Mouse (Mus musculus) retina, postnatal 7 days (tissue): ENCODE data around the gene Nr0b2.
A peak's percentile ranks its signal among the peaks of the same experiment; 100 is the strongest.

Experiments
- DNase-seq: peaks from one replicate; pipeline ENCODE4 v3.0.0-alpha.2; 2012; ENCODE audit warnings: low read depth, low spot score

Gene Nr0b2

GRCm38 (mm10) chr4:133561622-133562021 lies 8.4 kb downstream of the Nr0b2 start:
- no peak for DNase-seq

GRCm38 (mm10) chr4:133563123-133563571 lies 10.0 kb downstream of the Nr0b2 start:
- DNase-seq, result no peak

GRCm38 (mm10) chr4:133567251-133567650 lies 14.1 kb downstream of the Nr0b2 start:
- no peak for DNase-seq

GRCm38 (mm10) chr4:133569291-133570065 lies 16.3 kb downstream of the Nr0b2 start:
- DNase-seq, result no peak

- DNase-seq, result no peak
These were observed 16.9 kb downstream of the Nr0b2 start for GRCm38 (mm10) chr4:133570066-133570466.

- DNase-seq, result peak; percentile 90
These were observed 21.1 kb downstream of the Nr0b2 start, which contains the start of gene Gpatch3 for GRCm38 (mm10) chr4:133574070-133574842. Gene Gpatch3, plus strand, starts transcription at chr4:133574745.

GRCm38 (mm10) chr4:133574843-133575202 lies 21.6 kb downstream of the Nr0b2 start:
- no peak for DNase-seq

- no peak for DNase-seq
These were observed 24.8 kb downstream of the Nr0b2 start for GRCm38 (mm10) chr4:133577983-133578382.

GRCm38 (mm10) chr4:133583690-133584058 lies 30.5 kb downstream of the Nr0b2 start:
- DNase-seq, result no peak

GRCm38 (mm10) chr4:133584059-133584951 lies 31.1 kb downstream of the Nr0b2 start, which contains the start of gene Gpn2:
Gene Gpn2, plus strand, starts transcription at chr4:133584362.
- DNase-seq, result peak; percentile 75

GRCm38 (mm10) chr4:133592570-133592969 lies 39.4 kb downstream of the Nr0b2 start:
- DNase-seq, result peak; percentile 69

- DNase-seq, result no peak
These were observed 42.4 kb downstream of the Nr0b2 start for GRCm38 (mm10) chr4:133595538-133595937.

GRCm38 (mm10) chr4:133596084-133596483 lies 42.9 kb downstream of the Nr0b2 start:
- DNase-seq, result no peak

- no peak for DNase-seq
These were observed 45.4 kb downstream of the Nr0b2 start for GRCm38 (mm10) chr4:133598616-133599015.

GRCm38 (mm10) chr4:133599116-133599515 lies 45.9 kb downstream of the Nr0b2 start:
- no peak for DNase-seq

GRCm38 (mm10) chr4:133599571-133600073 lies 46.4 kb downstream of the Nr0b2 start:
- peak; percentile 58 for DNase-seq

GRCm38 (mm10) chr4:133600306-133600705 lies 47.1 kb downstream of the Nr0b2 start:
- DNase-seq, result no peak

- no peak for DNase-seq
These were observed 48.6 kb downstream of the Nr0b2 start, which contains the start of gene Sfn for GRCm38 (mm10) chr4:133601721-133602218. Gene Sfn, minus strand, starts transcription at chr4:133602168.

- no peak for DNase-seq
These were observed 49.9 kb downstream of the Nr0b2 start for GRCm38 (mm10) chr4:133603056-133603455.

- DNase-seq, result no peak
These were observed 51.0 kb downstream of the Nr0b2 start for GRCm38 (mm10) chr4:133604175-133604574.

GRCm38 (mm10) chr4:133604856-133605255 lies 51.7 kb downstream of the Nr0b2 start:
- no peak for DNase-seq
